Mouse (Mus musculus) liver, embryonic 12.5 days (tissue): ENCODE measurements at regions not wholly inside any gene's neighbourhood (a gene's known extent, or its start where the extent isn't known, plus 50 kb on each side); places are given as distances from the start of the nearest gene placed in this dataset.

Source experiments
- ATAC-seq: fragments of 200-750 bp; cut with Nextera tagmentation; 2 replicates; pipeline ENCODE4 v1.8.0; 2017; ENCODE audit warnings: moderate number of reproducible peaks, mild to moderate bottlenecking, moderate library complexity
- H3K27ac ChIP-seq: fragments of 300-500 bp; sonication (generic); 2 replicates; pipeline ENCODE4 v1.5.1; 2016; ENCODE audit warnings: mild to moderate bottlenecking
- H3K27me3 ChIP-seq: fragments of 300-500 bp; sonication (generic); replicated peaks from 2 replicates; pipeline ENCODE4 v1.6.1; 2016; ENCODE audit warnings: mild to moderate bottlenecking, moderate library complexity
- H3K36me3 ChIP-seq: fragments of 300-500 bp; sonication (generic); 2 replicates; pipeline ENCODE4 v1.6.1; 2016; ENCODE audit warnings: mild to moderate bottlenecking, moderate library complexity
- H3K4me1 ChIP-seq: fragments of 300-500 bp; sonication (generic); 2 replicates; pipeline ENCODE4 v1.6.1; 2016
- H3K4me2 ChIP-seq: fragments of 300-500 bp; sonication (generic); 2 replicates; pipeline ENCODE4 v1.6.1; 2016; ENCODE audit warnings: mild to moderate bottlenecking, moderate library complexity
- H3K4me3 ChIP-seq: fragments of 300-500 bp; sonication (generic); 2 replicates; pipeline ENCODE4 v1.5.1; 2016; ENCODE audit warnings: mild to moderate bottlenecking, moderate library complexity
- H3K9ac ChIP-seq: fragments of 300-500 bp; sonication (generic); 2 replicates; pipeline ENCODE4 v1.6.1; 2016; ENCODE audit warnings: mild to moderate bottlenecking, moderate library complexity
- H3K9me3 ChIP-seq: fragments of 300-500 bp; sonication (generic); replicated peaks from 2 replicates; pipeline ENCODE4 v1.6.1; 2016; ENCODE audit warnings: mild to moderate bottlenecking, moderate library complexity
- WGBS: fragments of 180-500 bp; shearing (Covaris S2); methylation state at CpG from one replicate; pipeline ENCODE4 v1.1.7; 2016; ENCODE audit not compliant: insufficient replicate concordance; 5-methylcytosine and 5-hydroxymethylcytosine counted together

- no peak overlapping the region for H3K9ac ChIP-seq
- no peaks in the 10 kb centered on the region for H3K9me3 ChIP-seq
- no peaks in the 10 kb centered on the region for H3K4me1 ChIP-seq
- H3K4me3 ChIP-seq: no peak overlapping the region
- ATAC-seq: no peak
- WGBS: 68% methylated on average over 1 of the region's 1 CpGs
- no peak overlapping the region for H3K27ac ChIP-seq
- H3K4me2 ChIP-seq: no peak overlapping the region
- no peaks in the 10 kb centered on the region for H3K27me3 ChIP-seq
- H3K36me3 ChIP-seq: no peaks in the 10 kb centered on the region
Measured at GRCm38 (mm10) chr2:101415002-101415401, 209.5 kb upstream of the Rag2 start.

DNA sequence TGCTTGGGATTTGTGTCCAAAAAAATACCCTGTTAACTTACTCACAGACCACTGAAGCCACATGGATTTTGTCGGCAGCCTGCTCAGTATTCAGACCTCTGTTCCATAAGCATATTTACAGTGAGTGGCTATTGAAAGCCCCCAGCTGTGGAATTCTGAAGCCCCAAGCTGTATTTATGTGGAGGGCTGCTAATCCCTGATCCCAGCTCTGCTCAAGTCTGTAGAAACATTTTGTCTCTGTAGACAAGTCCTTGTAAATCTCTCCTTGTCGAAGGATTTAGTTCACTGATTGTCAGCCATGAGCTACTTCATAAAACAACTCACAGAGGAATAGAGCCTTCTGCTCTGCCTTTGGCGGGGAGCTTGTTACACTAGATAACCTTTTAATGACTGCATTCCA lies 207.8 kb upstream of the Rag2 start:
- Histone ChIP-seq H3K4me3 (no peak overlapping the region), H3K27me3 (no peaks in the 10 kb centered on the region), H3K9ac (no peak overlapping the region), H3K4me2 (no peak overlapping the region), H3K4me1 (no peaks in the 10 kb centered on the region), H3K27ac (no peak overlapping the region), H3K36me3 (no peaks in the 10 kb centered on the region), H3K9me3 (no peaks in the 10 kb centered on the region)
- ATAC-seq: no peak
- 58% methylated on average over 3 of the region's 3 CpGs for WGBS

DNA sequence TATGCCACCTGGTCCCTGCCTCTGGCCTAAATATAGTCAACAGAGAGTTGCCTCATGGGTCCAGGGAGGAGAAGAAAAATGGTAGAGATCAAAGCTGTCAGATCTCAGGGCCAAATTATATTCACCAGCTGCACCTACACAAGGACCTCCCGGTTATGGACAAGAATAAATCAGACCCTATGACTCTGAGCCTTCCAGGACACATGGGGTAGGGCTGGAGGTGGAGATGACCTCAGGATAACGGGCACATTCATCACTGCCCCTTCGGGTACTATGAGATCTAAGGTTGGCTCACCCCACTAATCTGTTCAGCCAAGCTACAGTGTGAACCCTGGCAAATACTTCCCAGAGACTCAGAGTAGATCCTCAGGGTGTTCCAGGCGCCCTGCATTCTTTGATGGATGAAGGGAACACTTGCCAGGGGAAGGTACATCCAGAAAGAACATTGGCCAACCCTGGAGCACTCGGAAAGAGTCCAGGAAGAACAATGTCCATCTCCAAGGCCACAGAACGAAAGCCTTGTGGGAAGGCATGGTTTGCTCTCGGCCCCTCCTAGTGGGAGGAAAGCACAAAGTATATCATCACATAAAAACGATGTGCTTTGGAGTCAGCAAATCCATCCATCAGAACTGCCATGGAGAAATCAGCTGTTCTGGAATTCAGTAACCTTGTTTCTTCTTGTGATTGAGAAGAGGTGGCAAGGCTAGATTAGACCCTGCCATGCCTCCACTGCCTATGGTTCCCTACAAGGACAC lies 191.2 kb upstream of the Rag2 start:
- Histone ChIP-seq H3K27me3 (no peaks in the 10 kb centered on the region), H3K9me3 (no peaks in the 10 kb centered on the region), H3K4me1 (no peaks in the 10 kb centered on the region), H3K4me2 (no peak overlapping the region), H3K36me3 (no peaks in the 10 kb centered on the region), H3K4me3 (no peak overlapping the region), H3K9ac (no peak overlapping the region), H3K27ac (no peak overlapping the region)
- WGBS: 43% methylated on average over 8 of the region's 8 CpGs
- no peak for ATAC-seq

DNA sequence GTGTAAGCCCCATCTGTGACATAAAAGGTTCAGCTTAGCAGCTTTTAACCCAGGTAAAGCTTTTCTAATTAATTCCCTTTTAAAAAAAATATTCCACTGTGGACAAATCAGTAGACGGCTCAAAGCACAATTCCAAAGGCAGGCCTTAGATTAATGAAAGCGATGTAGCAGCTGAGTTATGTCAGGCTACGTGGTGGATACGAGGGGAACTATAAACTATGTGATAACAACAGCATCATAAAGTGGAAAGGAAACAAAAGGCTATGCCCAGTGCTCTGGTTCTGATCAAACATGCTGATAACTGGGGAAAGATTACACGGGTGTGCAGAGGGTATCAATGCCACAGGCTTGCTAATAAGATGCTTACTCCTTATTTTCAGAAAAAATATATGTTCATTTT lies 184.3 kb upstream of the Rag2 start:
- Histone ChIP-seq H3K4me1 (no peaks in the 10 kb centered on the region), H3K4me2 (no peak overlapping the region), H3K4me3 (no peak overlapping the region), H3K9ac (no peak overlapping the region), H3K27ac (no peak overlapping the region), H3K27me3 (no peaks in the 10 kb centered on the region), H3K9me3 (no peaks in the 10 kb centered on the region), H3K36me3 (no peaks in the 10 kb centered on the region)
- WGBS: 53% methylated on average over 5 of the region's 5 CpGs
- no peak for ATAC-seq

- Histone ChIP-seq H3K9me3 (no peaks in the 10 kb centered on the region), H3K4me3 (no peak overlapping the region), H3K27me3 (no peaks in the 10 kb centered on the region), H3K4me1 (no peaks in the 10 kb centered on the region), H3K27ac (no peak overlapping the region), H3K4me2 (no peak overlapping the region), H3K9ac (no peak overlapping the region), H3K36me3 (no peaks in the 10 kb centered on the region)
- WGBS: 80% methylated on average over 5 of the region's 5 CpGs
- ATAC-seq: no peak
Measured at GRCm38 (mm10) chr2:101441081-101441630, 183.4 kb upstream of the Rag2 start.

DNA sequence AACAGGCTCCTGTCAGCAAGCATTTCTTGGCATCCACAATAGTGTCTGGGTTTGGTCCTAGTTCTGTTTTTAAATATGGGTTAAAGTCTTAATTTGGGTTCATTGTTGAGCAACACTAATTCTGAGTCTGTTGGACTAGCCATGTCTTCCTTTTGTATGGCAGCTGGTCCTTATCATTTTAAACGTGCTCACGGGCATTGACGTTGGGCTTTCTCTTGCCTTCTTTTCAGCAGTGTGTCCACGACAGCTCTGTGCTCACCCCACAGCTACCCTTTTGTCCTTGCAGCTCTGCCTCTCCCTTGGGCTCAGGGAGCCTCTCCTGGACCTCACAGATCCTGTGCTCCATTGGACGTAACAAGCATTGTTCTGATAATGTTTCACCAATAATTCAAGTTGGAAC lies 168.9 kb upstream of the Rag2 start:
- H3K9ac ChIP-seq: no peak overlapping the region
- no peaks in the 10 kb centered on the region for H3K27me3 ChIP-seq
- no peaks in the 10 kb centered on the region for H3K9me3 ChIP-seq
- no peak for ATAC-seq
- H3K27ac ChIP-seq: no peak overlapping the region
- H3K36me3 ChIP-seq: no peaks in the 10 kb centered on the region
- H3K4me3 ChIP-seq: no peak overlapping the region
- H3K4me1 ChIP-seq: no peaks in the 10 kb centered on the region
- WGBS: 63% methylated on average over 5 of the region's 5 CpGs
- no peak overlapping the region for H3K4me2 ChIP-seq

GRCm38 (mm10) chr2:101458959-101459358 lies 165.6 kb upstream of the Rag2 start:
- Histone ChIP-seq H3K27me3 (no peaks in the 10 kb centered on the region), H3K4me2 (no peak overlapping the region), H3K4me1 (no peaks in the 10 kb centered on the region), H3K9ac (no peak overlapping the region), H3K4me3 (no peak overlapping the region), H3K27ac (no peak overlapping the region), H3K36me3 (no peaks in the 10 kb centered on the region), H3K9me3 (no peaks in the 10 kb centered on the region)
- 60% methylated on average over 1 of the region's 1 CpGs for WGBS
- no peak for ATAC-seq

DNA sequence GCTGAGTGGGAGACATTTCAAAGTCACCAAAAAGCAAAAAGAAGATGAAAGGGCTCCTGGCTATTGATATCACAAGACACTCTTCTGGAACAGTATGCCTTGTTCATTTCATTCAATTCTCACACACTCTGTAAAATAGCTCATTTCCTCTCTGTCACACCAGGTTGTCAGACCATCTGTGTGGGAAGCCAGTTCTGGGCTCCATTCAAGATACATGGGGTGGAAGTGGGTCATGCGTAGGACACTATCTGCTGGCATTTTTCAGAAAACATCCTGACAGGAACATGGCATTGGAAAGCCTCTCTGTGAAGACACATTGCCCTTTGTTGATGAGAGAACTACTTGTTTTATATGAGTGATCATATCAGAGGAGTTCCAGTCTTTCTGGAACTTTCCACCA lies 162.1 kb upstream of the Rag2 start:
- 74% methylated on average over 1 of the region's 1 CpGs for WGBS
- Histone ChIP-seq H3K27ac (no peak overlapping the region), H3K9ac (no peak overlapping the region), H3K4me1 (no peaks in the 10 kb centered on the region), H3K4me3 (no peak overlapping the region), H3K27me3 (no peaks in the 10 kb centered on the region), H3K4me2 (no peak overlapping the region), H3K9me3 (no peaks in the 10 kb centered on the region), H3K36me3 (no peaks in the 10 kb centered on the region)
- ATAC-seq: no peak

DNA sequence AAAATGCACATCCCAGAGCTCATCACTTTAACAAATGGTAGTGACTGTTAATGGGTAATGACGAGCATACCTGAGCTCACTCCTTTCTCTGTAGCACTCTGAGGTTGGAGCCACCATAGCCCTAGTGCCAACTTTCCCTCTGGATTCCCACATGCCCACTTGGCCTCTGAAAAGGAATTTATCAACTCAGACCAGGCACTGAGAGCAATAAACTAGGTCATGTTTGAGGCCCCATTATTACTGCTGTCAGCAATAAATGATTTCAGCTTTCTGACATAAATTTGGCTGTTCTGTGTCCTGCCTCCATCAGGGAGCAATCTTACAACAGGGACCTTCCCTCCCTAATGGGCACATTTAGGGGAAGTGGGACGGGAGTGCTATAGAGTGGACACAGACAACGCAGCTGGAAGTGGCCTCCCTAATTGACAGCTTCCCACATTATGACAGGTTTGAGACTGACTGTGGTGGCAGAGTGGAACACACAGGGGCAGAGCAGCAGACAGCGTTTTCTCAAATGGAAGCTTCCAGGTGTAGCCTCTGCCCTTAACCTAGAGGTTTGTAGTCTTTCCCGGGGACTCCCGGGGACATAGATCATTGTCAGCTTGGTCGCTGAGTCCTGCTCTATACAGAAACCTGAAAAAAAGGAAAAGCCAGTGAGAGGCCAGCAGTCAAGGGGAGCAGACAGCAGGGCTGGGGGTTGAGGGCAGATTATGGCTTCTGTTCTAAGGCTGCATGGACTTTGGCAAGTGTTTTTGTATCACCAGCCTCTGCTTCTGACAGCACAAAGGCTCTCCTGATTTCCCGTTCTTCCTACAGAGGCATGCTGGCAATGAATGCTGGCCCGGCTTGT lies 160.0 kb upstream of the Rag2 start:
- no peaks in the 10 kb centered on the region for H3K36me3 ChIP-seq
- ATAC-seq: no peak
- no peaks in the 10 kb centered on the region for H3K4me1 ChIP-seq
- H3K27me3 ChIP-seq: no peaks in the 10 kb centered on the region
- no peak overlapping the region for H3K27ac ChIP-seq
- H3K9ac ChIP-seq: no peak overlapping the region
- no peaks in the 10 kb centered on the region for H3K9me3 ChIP-seq
- H3K4me3 ChIP-seq: no peak overlapping the region
- 53% methylated on average over 9 of the region's 9 CpGs for WGBS
- no peak overlapping the region for H3K4me2 ChIP-seq

- WGBS: 79% methylated on average over 6 of the region's 6 CpGs
- Histone ChIP-seq H3K9ac (no peak overlapping the region), H3K9me3 (no peaks in the 10 kb centered on the region), H3K27me3 (no peaks in the 10 kb centered on the region), H3K27ac (no peak overlapping the region), H3K36me3 (no peaks in the 10 kb centered on the region), H3K4me1 (no peaks in the 10 kb centered on the region), H3K4me3 (no peak overlapping the region), H3K4me2 (no peak overlapping the region)
- ATAC-seq: no peak
Measured at GRCm38 (mm10) chr2:101470569-101471100, 153.9 kb upstream of the Rag2 start.

DNA sequence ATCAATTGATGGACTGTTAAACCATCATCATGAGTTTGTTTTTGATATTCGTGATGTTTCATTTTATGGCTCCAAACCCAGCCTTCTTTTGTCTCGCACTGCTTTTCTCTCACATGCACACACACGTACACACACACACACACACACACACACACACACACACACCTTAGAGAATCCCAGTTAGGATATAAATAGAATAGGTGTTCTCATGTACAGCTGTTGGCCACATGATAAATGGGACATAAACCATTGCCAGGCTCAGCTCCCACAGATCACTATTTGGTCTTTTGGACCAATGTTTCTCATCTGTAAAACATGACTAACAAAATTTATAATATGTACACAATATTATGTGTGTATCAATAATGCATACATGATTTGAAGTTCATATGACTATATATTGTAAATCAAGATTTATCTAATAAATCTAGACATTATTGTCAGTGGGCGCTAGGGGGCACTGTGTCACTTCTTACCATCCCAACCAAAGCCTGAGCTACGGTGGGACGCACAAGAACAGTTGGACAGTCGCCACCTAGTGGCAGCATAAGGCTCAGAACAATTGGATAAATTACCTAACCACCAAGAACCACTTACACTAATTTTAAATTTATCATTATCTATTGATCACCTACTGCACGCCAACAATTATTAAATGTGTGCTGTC lies 151.9 kb upstream of the Rag2 start:
- no peak overlapping the region for H3K27ac ChIP-seq
- H3K4me2 ChIP-seq: no peak overlapping the region
- ATAC-seq: no peak
- no peaks in the 10 kb centered on the region for H3K9me3 ChIP-seq
- no peaks in the 10 kb centered on the region for H3K36me3 ChIP-seq
- H3K4me3 ChIP-seq: no peak overlapping the region
- no peaks in the 10 kb centered on the region for H3K4me1 ChIP-seq
- no peaks in the 10 kb centered on the region for H3K27me3 ChIP-seq
- 23% methylated on average over 8 of the region's 8 CpGs for whole genome bisulfite sequencing
- H3K9ac ChIP-seq: no peak overlapping the region

GRCm38 (mm10) chr2:101473116-101473485 lies 151.4 kb upstream of the Rag2 start:
- ATAC-seq: no peak
- Histone ChIP-seq H3K4me3 (no peak overlapping the region), H3K36me3 (no peaks in the 10 kb centered on the region), H3K27me3 (no peaks in the 10 kb centered on the region), H3K9me3 (no peaks in the 10 kb centered on the region), H3K4me1 (no peaks in the 10 kb centered on the region), H3K4me2 (no peak overlapping the region), H3K9ac (no peak overlapping the region), H3K27ac (no peak overlapping the region)
- WGBS: 77% methylated on average over 4 of the region's 4 CpGs
